Mouse (Mus musculus) CH12.LX (cell line): ENCODE measurements around the gene Fbxo31. TPM values are rescaled to one million over a fixed set of nuclear protein-coding genes. Genes with fewer than 3 reads are reported as not detected.

Source experiments
- DNase-seq: peaks from one replicate; pipeline ENCODE4 v3.0.0-alpha.2; 2013; ENCODE audit errors: extremely low read depth
- H3K27ac ChIP-seq: 2 replicates; pipeline ENCODE4 v1.5.1; 2012; ENCODE audit warnings: low read depth, mild to moderate bottlenecking, control low read depth, moderate library complexity; ENCODE audit not compliant: insufficient read depth
- H3K27me3 ChIP-seq: replicated peaks from 2 replicates; pipeline ENCODE3; 2012; ENCODE audit warnings: inconsistent platforms
- H3K36me3 ChIP-seq, 2 experiments: replicated peaks in 1 of 2; 2 replicates each; pipeline versions ENCODE3 to v1.6.1; 2012; ENCODE audit warnings: inconsistent platforms in 1 of 2, low read length in 1 of 2, mild to moderate bottlenecking in 1 of 2, mixed read lengths in 1 of 2, moderate library complexity in 1 of 2; ENCODE audit not compliant: control insufficient read depth in 1 of 2, insufficient read depth in 1 of 2
- H3K4me1 ChIP-seq, 2 experiments: 2 replicates each; pipeline ENCODE4 v1.6.1; 2012; ENCODE audit warnings: inconsistent platforms in 1 of 2, moderate library complexity in 1 of 2; ENCODE audit not compliant: insufficient read depth in 2 of 2, control insufficient read depth in 1 of 2
- H3K4me2 ChIP-seq: 2 replicates; pipeline ENCODE4 v1.6.1; 2012; ENCODE audit warnings: low read depth, mild to moderate bottlenecking, control low read depth; ENCODE audit not compliant: poor library complexity, insufficient read depth, severe bottlenecking
- H3K4me3 ChIP-seq, 3 experiments: fragments of 150-350 bp in 1 of 3; sonication (generic) in 1 of 3; replicated peaks in 1 of 3; 2 replicates each; pipeline versions ENCODE3 to v1.5.1; 2011 to 2012; ENCODE audit warnings: low read depth in 2 of 3, low read length in 2 of 3, mild to moderate bottlenecking in 2 of 3, moderate library complexity in 2 of 3, control low read depth in 1 of 3, improper control_type of control experiment in 1 of 3, inconsistent platforms in 1 of 3, mixed read lengths in 1 of 3; ENCODE audit not compliant: poor library complexity in 1 of 3
- H3K79me2 ChIP-seq: replicated peaks from 2 replicates; pipeline ENCODE4 v1.6.1; 2012; ENCODE audit warnings: mild to moderate bottlenecking, moderate library complexity; ENCODE audit not compliant: control insufficient read depth, poor library complexity, insufficient read depth, severe bottlenecking; ENCODE audit errors: extremely low read depth
- H3K9ac ChIP-seq: 2 replicates; pipeline ENCODE4 v1.6.1; 2012; ENCODE audit warnings: low read depth, mild to moderate bottlenecking, control low read depth, moderate library complexity; ENCODE audit not compliant: insufficient read depth
- H3K9me3 ChIP-seq: replicated peaks from 2 replicates; pipeline ENCODE3; 2012; ENCODE audit warnings: low read length, inconsistent platforms, mixed read lengths
- BHLHE40 ChIP-seq: IDR thresholded peaks from 2 replicates; pipeline ENCODE4 v1.6.1; 2011; ENCODE audit warnings: mild to moderate bottlenecking, low read depth, low read length, improper control_type of control experiment
- CHD1 ChIP-seq: IDR thresholded peaks from 2 replicates; pipeline ENCODE4 v1.6.1; 2012; ENCODE audit warnings: low read depth, low read length, improper control_type of control experiment, inconsistent platforms
- CHD2 ChIP-seq: IDR thresholded peaks from 2 replicates; pipeline ENCODE4 v1.6.1; 2011; ENCODE audit warnings: low read length, improper control_type of control experiment
- CTCF ChIP-seq, 2 experiments: IDR thresholded peaks in 1 of 2; conservative IDR thresholded peaks in 1 of 2; 2 replicates each; pipeline ENCODE4 v1.5.1; 2011 to 2012; ENCODE audit warnings: low read depth in 2 of 2, low read length in 2 of 2, improper control_type of control experiment in 1 of 2, inconsistent platforms in 1 of 2, mild to moderate bottlenecking in 1 of 2, moderate library complexity in 1 of 2
- ELF1 ChIP-seq: IDR thresholded peaks from 2 replicates; pipeline ENCODE4 v1.6.1; 2014; ENCODE audit warnings: low read depth, mild to moderate bottlenecking, inconsistent platforms, low read length, improper control_type of control experiment
- EP300 ChIP-seq: IDR thresholded peaks from 2 replicates; pipeline ENCODE4 v1.6.1; 2011; ENCODE audit warnings: low read length, improper control_type of control experiment
- GABPA ChIP-seq: IDR thresholded peaks from 2 replicates; pipeline ENCODE4 v1.6.1; 2012; ENCODE audit warnings: low read depth, low read length, improper control_type of control experiment, inconsistent platforms; ENCODE audit not compliant: insufficient replicate concordance
- HCFC1 ChIP-seq: IDR thresholded peaks from 2 replicates; pipeline ENCODE4 v1.6.1; 2012; ENCODE audit warnings: low read depth, mild to moderate bottlenecking, inconsistent platforms, low read length, improper control_type of control experiment
- IRF4 ChIP-seq: IDR thresholded peaks from 2 replicates; pipeline ENCODE4 v1.6.1; 2014; ENCODE audit warnings: low read depth, mild to moderate bottlenecking, inconsistent platforms, low read length, improper control_type of control experiment
- JUND ChIP-seq: conservative IDR thresholded peaks from 2 replicates; pipeline ENCODE4 v1.6.1; 2011; ENCODE audit warnings: low read depth, low read length, improper control_type of control experiment
- KAT2A ChIP-seq: IDR thresholded peaks from 2 replicates; pipeline ENCODE4 v1.6.1; 2012; ENCODE audit warnings: low read length, improper control_type of control experiment, inconsistent platforms; ENCODE audit not compliant: insufficient replicate concordance
- MAFK ChIP-seq: IDR thresholded peaks from 2 replicates; pipeline ENCODE4 v1.6.1; 2011; ENCODE audit warnings: low read length, improper control_type of control experiment; ENCODE audit not compliant: insufficient replicate concordance
- MAX ChIP-seq: IDR thresholded peaks from 2 replicates; pipeline ENCODE4 v1.6.1; 2011; ENCODE audit warnings: low read length, improper control_type of control experiment
- MAZ ChIP-seq: IDR thresholded peaks from 2 replicates; pipeline ENCODE4 v1.6.1; 2012; ENCODE audit warnings: low read depth, mild to moderate bottlenecking, inconsistent platforms, low read length, improper control_type of control experiment, moderate library complexity
- NRF1 ChIP-seq: IDR thresholded peaks from 2 replicates; pipeline ENCODE4 v1.6.1; 2014; ENCODE audit warnings: low read depth, mild to moderate bottlenecking, inconsistent platforms, low read length, improper control_type of control experiment, moderate library complexity
- RAD21 ChIP-seq: IDR thresholded peaks from 2 replicates; pipeline ENCODE4 v1.6.1; 2011; ENCODE audit warnings: low read depth, mild to moderate bottlenecking, low read length, improper control_type of control experiment, moderate library complexity
- SIN3A ChIP-seq: IDR thresholded peaks from 2 replicates; pipeline ENCODE4 v1.6.1; 2012; ENCODE audit warnings: low read length, improper control_type of control experiment, inconsistent platforms
- USF2 ChIP-seq: conservative IDR thresholded peaks from 2 replicates; pipeline ENCODE4 v1.6.1; 2011; ENCODE audit warnings: low read depth, low read length, improper control_type of control experiment
- ZC3H11A ChIP-seq: IDR thresholded peaks from 2 replicates; pipeline ENCODE4 v1.6.1; 2012; ENCODE audit warnings: low read depth, mild to moderate bottlenecking, inconsistent platforms, low read length, improper control_type of control experiment
- ZKSCAN1 ChIP-seq: IDR thresholded peaks from 2 replicates; pipeline ENCODE4 v1.6.1; 2012; ENCODE audit warnings: low read depth, inconsistent platforms, low read length, improper control_type of control experiment, borderline replicate concordance
- ZMIZ1 ChIP-seq: IDR thresholded peaks from 2 replicates; pipeline ENCODE4 v1.6.1; 2012; ENCODE audit warnings: low read depth, mild to moderate bottlenecking, inconsistent platforms, low read length, improper control_type of control experiment
- ZNF384 ChIP-seq: IDR thresholded peaks from 2 replicates; pipeline ENCODE4 v1.6.1; 2012; ENCODE audit warnings: low read depth, low read length, improper control_type of control experiment, inconsistent platforms
- dilution Hi-C: fragments of 300-500 bp; cut with MboI; formaldehyde crosslinking; loops from 2 replicates; pipeline ENCODE4 v1.14.3; 2020; ENCODE audit warnings: low sequenced_read_pairs; ENCODE audit not compliant: extremely low pct_unique_long_range_greater_than_20kb, extremely low pct_ligation_motif_present
- in situ Hi-C: fragments of 300-500 bp; cut with MboI; formaldehyde crosslinking; loops from 3 replicates; pipeline ENCODE4 v1.14.3; 2019; ENCODE audit warnings: low sequenced_read_pairs, low pct_ligation_motif_present, low pct_unique_long_range_greater_than_20kb, mixed read lengths
- polyA plus RNA-seq: library from polyadenylated mRNA; unstranded; fragments of >175 nt; gene quantifications from 2 replicates; pipeline ENCODE4 v1.2.1, GENCODE M21; 2012; ENCODE audit warnings: low read depth; ENCODE audit not compliant: insufficient read length
- total RNA-seq, 2 experiments: library from RNA; depleted of rRNA; stranded (reverse); fragments of 300-350 nt in 1 of 2; fragments of >200 nt in 1 of 2; gene quantifications; 2 replicates each; pipeline ENCODE4 v1.2.3; 2012 to 2014

Fbxo31 gene
- total and polyA plus RNA-seq, 3 experiments = 13.2 to 24.7 (median 14.2) TPM

DNA sequence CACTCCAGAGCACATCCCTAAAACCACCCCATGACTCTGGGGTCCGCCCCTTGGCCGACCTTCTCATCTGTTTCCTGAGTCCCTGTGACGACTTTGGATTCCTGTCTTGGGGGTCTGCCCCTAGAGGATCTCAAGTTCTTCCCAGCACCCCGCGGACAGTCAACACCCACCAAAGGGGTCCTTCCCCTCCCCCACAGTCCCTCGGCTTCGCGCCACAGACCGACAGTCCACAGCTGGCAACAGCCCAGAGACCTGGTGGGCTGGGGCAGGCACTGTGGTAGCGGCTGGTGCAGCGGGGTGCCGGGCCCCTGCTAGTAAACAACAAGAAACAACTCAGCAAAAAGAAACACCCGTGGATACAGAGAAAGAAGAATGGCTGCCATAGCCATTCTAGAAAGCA is 35.7 kb downstream of the Fbxo31 start:
- no peaks in the 10 kb centered on the region for H3K36me3 ChIP-seq
- peaks cover 0 to 7% of the 10 kb centered on the region in 2 experiments; a peak in 2 of 4 replicates for H3K4me1 ChIP-seq
- peaks cover 55% of the 10 kb centered on the region for H3K27me3 ChIP-seq
- no peak overlapping the region for H3K9ac ChIP-seq
- dilution Hi-C loops = no loop called here
- H3K4me2 ChIP-seq = no peak overlapping the region
- no peak overlapping the region for H3K4me3 ChIP-seq
- peaks cover 8% of the 10 kb centered on the region for H3K9me3 ChIP-seq
- no peak overlapping the region for H3K27ac ChIP-seq
- H3K79me2 ChIP-seq = no peaks in the 10 kb centered on the region
- DNase-seq = no peak
- in situ Hi-C loops = loop anchor here (10.0 kb wide), 1 partner anchor 142 kb away; no protein-coding TSS in a partner anchor
- no peak for TF ChIP-seq RAD21
- no peak for TF ChIP-seq ZC3H11A
- TF ChIP-seq USF2 = no peak
- no peak for TF ChIP-seq KAT2A
- TF ChIP-seq JUND = no peak
- TF ChIP-seq ZMIZ1 = no peak
- TF ChIP-seq MAZ = no peak
- TF ChIP-seq ZNF384 = no peak
- TF ChIP-seq GABPA = no peak
- no peak for TF ChIP-seq ZKSCAN1
- no peak for TF ChIP-seq HCFC1
- no peak for TF ChIP-seq ELF1
- no peak for TF ChIP-seq EP300

DNA sequence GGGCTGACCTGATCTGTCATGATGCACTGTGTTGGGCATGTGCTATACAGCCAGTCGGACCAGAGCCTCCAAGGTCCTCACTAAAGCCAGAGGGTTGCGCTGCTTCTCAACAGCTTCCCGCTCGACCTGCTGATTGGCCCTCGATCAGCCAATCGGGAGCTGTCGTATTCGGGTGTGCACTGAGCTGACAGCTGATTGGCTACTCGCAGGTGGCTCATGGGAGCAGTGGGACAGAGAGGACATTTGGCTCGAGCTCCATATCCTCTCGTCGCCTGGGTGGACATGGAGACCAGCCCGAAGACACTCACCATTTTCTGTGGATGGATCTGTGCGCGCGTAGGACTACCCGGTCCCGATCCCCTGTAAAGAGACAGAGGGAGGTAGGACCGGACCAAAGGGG is 36.7 kb downstream of the Fbxo31 start:
- Histone ChIP-seq H3K79me2 (no peaks in the 10 kb centered on the region), H3K27me3 (peaks cover 54% of the 10 kb centered on the region)
- dilution Hi-C loops = no loop called here

More for the DNA sequence above, 36.7 kb downstream of the Fbxo31 start:
- in situ Hi-C loops = loop anchor here (10.0 kb wide), 1 partner anchor 143 kb away; no protein-coding TSS in a partner anchor
- Histone ChIP-seq H3K36me3 (no peaks in the 10 kb centered on the region), H3K27ac (no peak overlapping the region), H3K4me2 (no peak overlapping the region), H3K4me3 (no peak overlapping the region), H3K9ac (no peak overlapping the region), H3K9me3 (peaks cover 8% of the 10 kb centered on the region), H3K4me1 (peaks cover 0 to 5% of the 10 kb centered on the region in 2 experiments; a peak in 2 of 4 replicates)
- no peak for DNase-seq
- no peak for TF ChIP-seq HCFC1
- TF ChIP-seq IRF4 = no peak
- no peak for TF ChIP-seq MAX
- no peak for TF ChIP-seq SIN3A
- TF ChIP-seq CTCF (conservative IDR thresholded peaks at IDR 0.05 in 1 of 2, IDR thresholded peaks at IDR 0.05 in 1 of 2; ENCODE audit: low read depth in 2 of 2, low read length in 2 of 2) = no peak
- TF ChIP-seq GABPA = no peak
- TF ChIP-seq CHD2 = no peak
- no peak for TF ChIP-seq CHD1
- TF ChIP-seq MAFK = no peak
- TF ChIP-seq MAZ = no peak
- TF ChIP-seq BHLHE40 = no peak
- no peak for TF ChIP-seq NRF1
